Mouse (Mus musculus): ENCODE data around the gene Kptn.

GRCm38 (mm10) chr7:16070846-16071245, 48.8 kb upstream of the Kptn start:
- TF ChIP-seq EP300 (IDR thresholded peaks at IDR 0.05) (no peak), CTCF (IDR thresholded peaks at IDR 0.05) (no peak)

Data from lung, postnatal 0 days (tissue).